Mouse (Mus musculus) left cerebral cortex, postnatal 25 days (tissue): ENCODE results near the gene Me3. TPM values are rescaled to one million over a fixed set of nuclear protein-coding genes. Genes with fewer than 3 reads are reported as not detected.
"Not testable (repeated sequence)": the region's sequence is repeated elsewhere in the genome, so short reads cannot be mapped to it uniquely, and the experiment has no call there.

ENCODE experiments used
- DNase-seq, 2 experiments: peaks; one replicate each; pipeline ENCODE4 v3.0.0; 2022; ENCODE audit warnings: low spot score in 2 of 2, mixed read lengths in 1 of 2
- intact Hi-C: fragments of 180-260 bp; cut with DNase I; formaldehyde crosslinking; loops from one replicate; pipeline ENCODE4 v1.15.1; 2025
- total RNA-seq, 2 experiments: library from RNA; stranded (reverse); gene quantifications; 2 replicates each; pipeline ENCODE4 v1.2.3; 2021

Gene Me3
- total RNA-seq, 2 experiments from 2014 or later = 93.5 to 100 TPM

GRCm38 (mm10) chr7:89718264-89718663 lies 86.1 kb downstream of the Me3 start:
- intact Hi-C loops = no loop called here

GRCm38 (mm10) chr7:89720256-89720655 lies 88.1 kb downstream of the Me3 start:
- DNase-seq = no peak
- intact Hi-C loops = no loop called here

More at GRCm38 (mm10) chr7:89718264-89718663, 86.1 kb downstream of the Me3 start:
- DNase-seq = no peak

GRCm38 (mm10) chr7:89726712-89727111 lies 94.5 kb downstream of the Me3 start:
- intact Hi-C loops = no loop called here
- peak in 1 of 2 experiments; percentile 53 for DNase-seq

- DNase-seq = no peak
- intact Hi-C loops = no loop called here
These were observed 95.4 kb downstream of the Me3 start for GRCm38 (mm10) chr7:89727615-89728014.

GRCm38 (mm10) chr7:89728393-89728792 lies 96.2 kb downstream of the Me3 start:
- intact Hi-C loops = no loop called here
- DNase-seq = no peak

GRCm38 (mm10) chr7:89730514-89730913 lies 98.3 kb downstream of the Me3 start:
- DNase-seq = no peak
- intact Hi-C loops = no loop called here

GRCm38 (mm10) chr7:89731115-89731514 lies 98.9 kb downstream of the Me3 start:
- intact Hi-C loops, DNase-seq: not testable (repeated sequence)

GRCm38 (mm10) chr7:89748415-89748814 lies 116.2 kb downstream of the Me3 start:
- DNase-seq = no peak

GRCm38 (mm10) chr7:89749183-89749582 lies 117.0 kb downstream of the Me3 start:
- intact Hi-C loops = no loop called here
- no peak for DNase-seq

More at GRCm38 (mm10) chr7:89748415-89748814, 116.2 kb downstream of the Me3 start:
- intact Hi-C loops = no loop called here

- DNase-seq = no peak
- intact Hi-C loops = no loop called here
These were observed 134.7 kb downstream of the Me3 start for GRCm38 (mm10) chr7:89766678-89767508.

GRCm38 (mm10) chr7:89769106-89769896 lies 137.1 kb downstream of the Me3 start:
- intact Hi-C loops = no loop called here
- peak in 1 of 2 experiments; percentile 14 for DNase-seq

- DNase-seq = no peak
- intact Hi-C loops = no loop called here
These were observed 137.8 kb downstream of the Me3 start for GRCm38 (mm10) chr7:89770021-89770420.

- intact Hi-C loops = no loop called here
- DNase-seq = no peak
These were observed 140.7 kb downstream of the Me3 start for GRCm38 (mm10) chr7:89772906-89773305.

- DNase-seq = no peak
- intact Hi-C loops = no loop called here
These were observed 141.2 kb downstream of the Me3 start for GRCm38 (mm10) chr7:89773352-89773921.

GRCm38 (mm10) chr7:89773926-89774325 lies 141.7 kb downstream of the Me3 start:
- intact Hi-C loops = no loop called here

GRCm38 (mm10) chr7:89775848-89776247 lies 143.7 kb downstream of the Me3 start:
- no peak for DNase-seq
- intact Hi-C loops = no loop called here

More at GRCm38 (mm10) chr7:89773926-89774325, 141.7 kb downstream of the Me3 start:
- DNase-seq = no peak

- intact Hi-C loops = no loop called here
- no peak for DNase-seq
These were observed 149.2 kb downstream of the Me3 start for GRCm38 (mm10) chr7:89781391-89781790.

GRCm38 (mm10) chr7:89787735-89788134 lies 155.5 kb downstream of the Me3 start:
- no peak for DNase-seq

GRCm38 (mm10) chr7:89792576-89792975 lies 160.4 kb downstream of the Me3 start:
- intact Hi-C loops = no loop called here
- no peak for DNase-seq

More at GRCm38 (mm10) chr7:89787735-89788134, 155.5 kb downstream of the Me3 start:
- intact Hi-C loops = no loop called here

GRCm38 (mm10) chr7:89795366-89795765 lies 163.2 kb downstream of the Me3 start:
- no peak for DNase-seq
- intact Hi-C loops = no loop called here
